Mouse (Mus musculus): ENCODE data around the gene Zfyve26.

The Zfyve26 gene

DNA sequence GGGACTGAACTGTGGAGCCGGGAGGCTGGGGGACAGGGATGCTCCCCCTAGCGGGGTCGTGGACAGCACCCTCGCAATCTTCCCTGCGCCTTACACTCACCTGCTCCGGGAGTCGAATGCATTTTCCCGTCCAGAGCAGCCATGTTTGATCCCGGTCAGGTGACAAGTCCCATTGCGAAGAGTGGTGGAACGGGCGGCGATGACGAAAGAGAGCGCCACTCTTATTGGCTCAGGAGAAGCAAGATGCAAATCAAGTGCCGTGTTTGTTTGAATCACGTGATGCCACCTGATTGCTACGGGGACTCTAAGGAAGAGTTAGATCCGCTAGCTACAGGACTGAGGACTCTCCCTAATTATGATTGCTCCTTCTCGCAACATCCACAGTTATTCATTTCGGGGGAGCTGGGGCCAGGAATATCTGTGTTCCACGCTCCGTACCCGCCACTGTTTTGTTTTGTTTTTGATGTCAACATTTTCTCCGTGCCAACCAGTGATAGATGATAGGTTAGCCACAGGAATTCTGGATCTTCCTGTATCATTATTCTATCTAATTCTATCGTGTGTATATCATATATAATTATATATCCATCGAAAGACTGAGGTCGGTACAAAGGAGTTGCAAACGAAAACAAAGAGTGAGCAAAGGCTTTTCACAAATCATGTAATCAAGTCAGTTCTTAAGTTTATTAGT is at the start of gene Zfyve26:
Gene Zfyve26 (minus strand): TSS at position 179 of the 691 bp plus-strand sequence.
- WGBS = under 1% methylated on average over 29 of the region's 29 CpGs

DNA sequence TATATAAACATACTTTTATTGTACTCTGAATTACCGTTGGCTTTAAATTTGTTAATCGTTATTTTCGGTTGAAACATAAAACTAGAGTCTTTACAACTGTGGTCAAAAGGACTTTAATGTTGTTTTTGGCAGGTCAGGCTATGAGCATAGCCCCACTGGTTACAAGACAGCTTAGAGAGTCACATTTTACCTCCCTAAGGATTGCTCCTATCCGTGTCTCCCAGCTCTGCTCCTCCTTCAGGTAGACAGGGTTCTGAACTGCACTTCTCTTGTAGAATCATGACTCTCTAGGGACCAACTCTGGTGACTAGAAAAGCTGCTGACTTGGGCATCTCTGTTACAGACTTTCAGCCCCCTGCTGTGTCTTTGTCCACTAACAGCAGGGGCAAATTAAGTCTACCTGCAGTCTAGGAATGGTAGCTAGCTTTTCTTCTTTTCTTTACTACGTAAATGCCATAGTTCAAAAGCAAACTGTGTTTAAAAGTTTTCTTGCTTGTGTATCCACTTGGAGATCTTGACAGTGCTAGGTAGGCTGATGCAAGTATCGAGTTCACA is 45.3 kb upstream of the Zfyve26 start:
- 77% methylated on average over 6 of the region's 6 CpGs for WGBS

DNA sequence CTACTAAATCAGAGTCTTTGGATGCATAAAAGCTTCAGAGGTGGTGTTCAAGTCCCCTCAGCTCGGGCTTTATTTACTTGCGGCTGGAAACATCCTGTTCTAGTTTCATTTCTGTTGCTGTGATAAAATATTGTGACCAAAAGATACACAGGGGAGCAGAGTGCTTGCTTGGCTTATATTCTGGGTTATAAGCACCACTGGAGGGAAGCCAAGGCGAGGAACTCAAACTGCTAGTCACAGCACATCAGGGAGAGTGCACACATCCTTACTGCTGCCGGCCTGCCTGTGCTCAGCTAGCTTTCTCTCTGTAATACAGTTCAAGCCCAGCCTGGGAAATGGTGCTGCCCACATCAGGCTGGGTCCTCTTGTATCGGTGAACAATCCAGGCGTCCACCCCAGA is 44.4 kb upstream of the Zfyve26 start:
- WGBS = 85% methylated on average over 6 of the region's 6 CpGs

DNA sequence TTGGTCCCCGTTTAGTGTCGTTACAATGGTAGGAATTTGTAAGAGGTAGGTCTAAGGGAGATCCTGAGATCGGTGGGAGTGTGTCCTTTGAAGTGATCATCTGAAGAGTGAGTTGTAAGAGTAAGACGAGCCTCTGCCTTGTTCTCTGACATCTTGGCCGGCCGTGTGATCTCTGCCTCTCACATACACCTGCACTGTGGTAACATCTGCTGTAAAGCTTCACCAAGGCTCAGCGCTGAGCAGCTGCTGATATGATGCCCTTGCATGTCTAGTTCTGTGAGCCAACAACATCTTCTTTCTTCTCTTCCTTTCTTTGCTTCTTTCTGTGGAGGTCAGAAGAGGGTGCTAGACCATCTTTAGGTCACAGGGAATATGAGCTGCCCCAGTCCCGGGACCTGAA is 42.7 kb upstream of the Zfyve26 start:
- WGBS = 90% methylated on average over 8 of the region's 8 CpGs

DNA sequence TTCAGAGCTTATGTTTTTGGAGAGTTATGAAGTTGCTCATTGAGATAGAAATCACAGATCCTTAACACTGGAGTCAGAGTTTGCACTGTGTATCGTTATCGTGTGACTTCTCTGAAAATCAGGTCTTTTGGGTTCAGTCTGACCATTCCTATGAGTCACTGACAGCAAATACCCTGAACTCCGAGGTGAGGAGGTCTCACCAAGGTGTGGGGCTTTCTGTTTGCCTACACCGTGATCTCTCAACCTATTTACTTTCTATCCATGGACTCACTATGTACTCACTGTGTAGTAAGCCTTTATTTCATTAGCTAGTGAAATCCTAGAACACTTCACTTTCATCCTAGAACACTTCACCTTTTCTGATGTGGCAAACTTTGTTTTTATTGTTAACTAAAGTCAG is 35.6 kb upstream of the Zfyve26 start:
- 94% methylated on average over 4 of the region's 4 CpGs for WGBS

DNA sequence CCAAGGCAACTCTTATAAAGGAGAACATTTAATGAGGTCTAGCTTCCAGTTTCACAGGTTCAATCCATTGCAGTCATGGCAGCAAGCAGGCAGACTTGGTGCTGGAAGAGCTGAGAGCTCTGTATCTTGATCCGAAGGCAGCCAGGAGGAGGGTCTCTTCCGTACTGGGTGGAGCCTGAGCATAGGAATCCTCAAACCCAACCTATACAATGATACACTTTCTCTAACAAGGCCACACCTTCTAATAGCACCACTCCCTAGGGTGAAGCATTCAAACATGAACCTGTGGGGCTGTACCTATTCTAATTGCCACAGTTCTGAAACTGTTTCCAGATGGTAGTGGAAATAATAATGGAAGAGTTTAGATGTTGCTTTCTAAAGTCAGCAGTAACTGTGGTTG is 34.5 kb upstream of the Zfyve26 start:
- WGBS = 88% methylated on average over 2 of the region's 2 CpGs

DNA sequence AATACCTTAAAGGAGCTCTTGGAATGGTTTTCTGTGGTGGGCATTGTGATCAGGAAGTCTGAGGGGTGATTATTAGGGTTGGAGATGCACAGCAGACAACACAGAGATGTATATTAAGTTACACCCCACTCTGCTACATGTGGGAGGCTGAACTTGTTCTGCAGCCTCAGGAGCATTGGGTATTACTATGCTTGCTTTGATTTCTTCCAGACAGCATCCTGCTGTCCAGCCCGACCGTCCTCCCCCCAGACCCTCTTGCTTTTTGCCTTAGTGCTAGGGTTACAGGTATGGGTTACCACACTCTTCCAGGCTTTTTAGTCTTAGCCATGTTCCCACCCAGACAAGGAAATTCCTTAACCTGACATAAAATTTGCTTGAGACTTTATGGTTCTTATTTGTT is 31.8 kb upstream of the Zfyve26 start:
- 90% methylated on average over 2 of the region's 2 CpGs for WGBS

DNA sequence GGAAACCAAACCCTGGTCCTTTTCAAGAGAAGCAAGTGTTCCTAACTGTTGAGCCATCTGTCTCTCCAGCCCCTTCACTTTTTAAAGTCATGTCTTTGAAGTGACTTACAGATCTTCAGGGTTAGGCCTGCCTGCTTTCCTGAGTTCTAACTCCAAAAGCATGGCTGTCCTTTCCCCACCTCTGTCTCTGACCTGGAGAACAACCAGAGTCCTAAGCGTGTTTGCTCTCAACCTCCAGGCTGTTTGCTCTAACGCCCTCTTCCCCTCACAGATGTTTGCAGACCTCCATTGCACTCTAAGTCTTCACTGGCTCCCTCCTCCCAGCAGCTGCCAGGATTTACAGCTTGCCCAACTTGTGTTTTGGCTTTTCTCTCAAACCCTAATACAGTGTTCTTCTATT is 30.6 kb upstream of the Zfyve26 start:
- WGBS = 90% methylated on average over 2 of the region's 2 CpGs

DNA sequence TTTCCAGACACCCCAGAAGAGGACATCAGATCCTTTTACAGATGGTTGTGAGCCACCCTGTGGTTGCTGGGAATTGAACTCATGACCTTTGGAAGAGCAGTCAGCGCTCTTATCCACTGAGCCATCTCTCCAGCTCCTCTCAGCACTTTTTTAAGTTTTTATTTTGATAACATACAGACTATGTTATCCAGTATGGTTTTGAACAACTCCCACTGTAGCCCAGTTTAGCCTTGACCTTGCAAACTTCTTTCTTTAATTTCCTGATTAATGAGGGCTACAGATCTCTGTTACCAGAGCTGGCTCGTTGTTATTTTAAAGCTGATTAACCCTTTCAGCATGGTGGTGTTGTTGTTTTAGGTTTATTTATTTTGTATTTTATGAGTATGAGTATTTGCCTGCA is 30.1 kb upstream of the Zfyve26 start:
- WGBS = 67% methylated on average over 2 of the region's 2 CpGs

DNA sequence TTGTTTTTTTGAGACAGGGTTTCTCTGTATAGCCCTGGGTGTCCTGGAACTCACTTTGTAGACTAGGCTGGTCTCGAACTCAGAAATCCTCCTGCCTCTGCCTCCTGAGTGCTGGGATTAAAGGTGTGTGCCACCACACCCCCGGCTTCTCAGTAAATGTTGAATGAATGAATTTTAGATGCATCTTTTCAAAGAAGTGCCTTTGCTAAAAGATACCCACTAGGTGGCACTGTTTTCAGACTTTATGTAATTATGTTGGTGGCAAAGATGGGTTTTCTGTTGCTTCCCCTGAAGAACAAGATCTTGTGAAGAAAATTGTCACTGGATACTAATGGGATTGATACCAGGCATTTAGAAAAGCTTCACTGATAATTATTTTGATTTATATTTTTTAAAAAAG is 26.4 kb upstream of the Zfyve26 start:
- WGBS = 64% methylated on average over 2 of the region's 2 CpGs

DNA sequence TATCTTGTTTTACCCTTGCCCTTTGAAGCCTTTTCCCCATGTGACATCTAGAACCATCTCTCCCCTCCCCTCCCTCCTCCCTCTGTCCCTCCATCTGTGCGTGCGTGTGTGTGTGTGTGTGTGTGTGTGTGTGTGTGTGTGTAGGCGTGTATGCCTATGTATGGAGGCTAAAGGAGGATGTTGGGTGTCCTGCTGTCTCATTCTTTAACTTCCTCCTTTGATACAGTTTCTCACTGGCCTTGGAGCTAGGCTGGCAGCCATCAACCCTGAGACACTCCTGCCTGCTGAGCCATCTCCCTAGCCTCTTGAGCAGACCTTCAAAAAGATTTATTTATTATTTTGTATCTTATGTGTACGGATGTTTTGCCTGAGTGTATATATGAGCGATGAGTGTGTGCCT is 24.8 kb upstream of the Zfyve26 start:
- whole genome bisulfite sequencing = 82% methylated on average over 5 of the region's 5 CpGs

DNA sequence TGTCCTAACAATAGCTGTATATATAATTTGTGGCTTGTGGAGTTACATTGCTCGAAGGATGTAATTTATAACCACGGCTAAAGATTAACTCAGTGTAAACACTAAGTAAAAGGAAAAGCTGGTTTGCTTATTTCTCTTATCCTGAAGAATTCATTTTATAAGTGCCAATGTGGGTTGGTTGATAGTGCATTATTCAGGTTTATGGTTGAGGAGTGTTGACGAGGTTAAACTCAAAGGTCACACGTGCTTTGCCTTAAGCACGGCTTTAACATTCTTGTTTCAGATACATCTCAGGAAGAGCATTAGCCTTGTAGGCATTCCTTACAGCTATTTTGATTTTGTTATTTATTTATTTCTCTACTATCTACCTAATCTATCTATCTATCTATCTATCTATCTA is 21.2 kb upstream of the Zfyve26 start:
- WGBS = 89% methylated on average over 5 of the region's 5 CpGs

DNA sequence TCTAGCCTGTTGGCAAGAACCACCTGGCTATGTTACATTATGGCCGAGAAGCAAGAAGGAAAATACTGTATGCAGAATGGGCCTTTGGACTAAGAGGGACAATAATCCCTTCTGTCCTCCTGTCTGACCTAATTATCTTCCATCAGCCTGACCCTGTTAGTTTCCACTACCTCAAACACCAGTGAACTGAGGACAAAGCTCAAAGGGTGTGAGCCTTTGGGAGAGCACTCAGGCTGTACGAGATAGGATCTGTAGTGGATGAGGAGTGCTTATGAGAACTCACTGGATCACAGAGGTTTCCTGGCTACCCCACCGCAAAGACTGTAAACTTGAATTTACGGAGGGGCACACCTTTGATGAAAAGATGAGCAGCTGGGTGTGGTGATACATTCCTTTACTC is 17.6 kb upstream of the Zfyve26 start:
- WGBS = 88% methylated on average over 4 of the region's 4 CpGs

DNA sequence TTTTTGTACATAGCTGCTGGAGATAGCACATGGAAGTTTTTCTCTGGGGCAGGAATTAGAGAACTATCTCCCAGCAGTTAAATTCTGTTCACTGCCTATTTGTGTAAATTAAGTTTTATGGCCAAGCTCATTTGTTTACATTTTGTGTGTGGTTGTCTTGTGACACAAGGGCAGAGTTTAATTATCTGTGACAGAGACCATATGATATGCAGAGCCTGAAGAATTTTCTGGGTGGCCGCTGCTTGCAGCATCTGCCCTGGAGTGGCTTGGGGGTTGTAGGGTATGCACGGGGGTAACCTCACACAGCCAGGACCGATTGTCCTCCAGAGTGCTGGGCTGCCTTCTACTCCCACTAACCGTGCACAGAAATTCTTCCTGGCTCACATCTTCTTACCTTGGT is 9.9 kb upstream of the Zfyve26 start:
- WGBS = 86% methylated on average over 4 of the region's 4 CpGs

DNA sequence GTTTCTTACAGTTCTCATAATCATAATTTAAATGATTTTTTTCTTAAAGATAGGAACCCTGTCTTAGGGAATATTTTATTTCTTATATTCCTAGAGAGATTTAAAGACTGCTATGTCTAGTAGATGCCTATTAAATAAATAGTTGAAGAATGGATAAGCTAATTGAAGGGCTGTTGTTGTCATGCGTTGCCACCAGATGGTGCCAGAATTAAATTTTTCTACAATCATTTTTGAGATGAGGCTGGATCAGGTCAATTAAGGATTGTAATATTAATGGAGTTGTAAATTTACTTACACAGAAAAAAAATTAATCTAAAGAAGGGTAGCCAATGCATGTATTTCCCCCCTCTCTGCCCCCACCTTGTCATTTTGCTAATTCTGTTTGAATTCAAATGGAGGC is 9.0 kb upstream of the Zfyve26 start:
- 35% methylated on average over 1 of the region's 1 CpGs for WGBS

DNA sequence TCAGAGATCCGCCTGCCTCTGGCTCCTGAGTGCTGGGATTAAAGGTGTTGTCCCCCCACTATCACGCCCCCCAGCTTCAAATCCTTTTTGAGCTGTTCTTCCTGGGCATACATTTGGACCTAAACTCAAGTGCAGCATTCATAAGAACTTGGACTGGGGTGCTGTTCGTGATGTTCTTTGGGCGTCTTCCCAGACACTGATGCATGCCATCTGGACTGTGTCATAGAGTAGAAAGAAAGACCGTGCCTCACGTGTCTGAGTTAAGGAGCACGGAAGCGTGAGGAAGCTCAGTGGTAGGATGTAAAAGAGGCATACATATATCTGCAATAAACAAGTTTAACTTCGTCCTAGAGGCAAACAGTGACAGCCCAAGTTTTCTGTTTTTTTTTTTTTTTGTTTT is 5.7 kb upstream of the Zfyve26 start:
- 47% methylated on average over 9 of the region's 9 CpGs for WGBS

DNA sequence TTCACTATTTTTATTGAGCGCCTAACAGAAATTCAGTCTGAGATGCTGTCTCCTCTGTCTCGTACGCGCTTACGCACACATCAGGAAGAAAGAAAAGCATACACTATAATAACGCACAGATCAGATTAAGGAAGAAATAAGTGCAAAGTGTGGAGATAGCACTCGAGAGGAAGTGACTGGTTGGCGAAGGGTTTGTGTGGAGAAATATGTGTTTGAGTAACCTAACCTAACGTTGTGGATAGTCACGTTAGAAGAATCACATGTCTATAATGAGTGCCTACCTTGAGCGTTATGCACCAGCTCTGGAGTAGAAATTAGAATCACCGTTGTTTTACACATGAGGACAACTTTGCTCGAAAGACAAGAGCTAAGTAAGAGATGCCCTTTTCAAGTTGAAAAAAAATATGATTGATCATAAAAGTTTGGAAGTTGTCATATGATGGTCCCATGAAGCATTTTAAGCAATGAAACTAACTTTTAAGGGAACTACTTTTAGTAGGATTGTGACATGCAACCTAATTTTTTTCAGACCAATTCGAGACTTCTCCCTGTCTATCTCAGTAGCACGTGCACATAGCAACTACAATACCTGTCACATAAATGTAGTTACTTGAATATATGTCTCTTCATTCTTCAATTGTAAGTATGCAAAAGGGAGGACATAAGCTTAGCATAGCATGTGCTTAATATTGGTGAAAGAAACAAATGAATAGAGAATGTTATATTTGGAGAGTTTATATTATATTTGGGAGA is 2.0 kb upstream of the Zfyve26 start:
- 9% methylated on average over 15 of the region's 15 CpGs for WGBS

DNA sequence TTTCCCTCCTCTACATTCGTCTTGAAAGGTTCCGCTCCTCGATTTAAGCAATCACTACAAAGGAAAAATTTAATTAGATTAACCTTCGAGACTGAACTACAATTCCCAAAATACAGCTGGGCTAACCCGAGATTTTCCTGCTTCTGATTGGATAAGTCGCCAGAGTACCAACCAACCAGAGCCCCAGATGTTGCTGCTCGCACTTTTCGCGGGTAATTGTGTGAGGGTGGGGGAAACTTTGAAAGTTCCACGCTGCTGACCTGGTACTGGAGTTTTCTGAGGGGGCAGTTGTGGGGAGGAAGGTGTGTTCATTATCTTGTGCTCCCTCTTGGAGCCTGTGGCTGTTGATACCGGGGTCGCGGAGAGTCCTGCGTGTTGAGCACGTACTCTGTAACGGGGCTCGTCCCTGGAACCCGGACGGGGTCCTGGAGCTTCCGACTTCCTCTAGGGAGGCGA is 1.0 kb upstream of the Zfyve26 start, which contains the start of gene Rad51b:
Gene Rad51b (plus strand): TSS at position 162 of the 456 bp plus-strand sequence.
- WGBS = under 1% methylated on average over 21 of the region's 21 CpGs

DNA sequence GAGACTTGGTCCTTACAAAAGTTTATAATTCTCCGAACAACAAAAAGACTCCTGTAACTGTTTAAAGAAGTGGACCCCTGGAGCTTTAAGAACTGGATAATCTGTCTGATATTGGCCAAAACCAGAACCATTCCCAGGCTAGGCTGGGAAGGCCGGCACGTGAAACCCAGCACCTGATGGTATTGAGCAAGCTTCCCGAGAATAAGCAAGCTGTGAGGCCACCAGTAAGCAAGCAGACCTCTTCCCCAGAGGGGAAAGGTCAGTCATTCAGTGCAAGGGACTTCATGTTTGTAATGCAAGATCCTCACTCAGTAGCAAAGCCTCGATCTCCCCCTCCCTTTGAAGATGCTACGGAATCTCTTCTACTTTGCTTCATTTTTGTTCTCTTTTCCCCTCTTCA is 3.2 kb downstream of the Zfyve26 start:
- 85% methylated on average over 6 of the region's 6 CpGs for WGBS

DNA sequence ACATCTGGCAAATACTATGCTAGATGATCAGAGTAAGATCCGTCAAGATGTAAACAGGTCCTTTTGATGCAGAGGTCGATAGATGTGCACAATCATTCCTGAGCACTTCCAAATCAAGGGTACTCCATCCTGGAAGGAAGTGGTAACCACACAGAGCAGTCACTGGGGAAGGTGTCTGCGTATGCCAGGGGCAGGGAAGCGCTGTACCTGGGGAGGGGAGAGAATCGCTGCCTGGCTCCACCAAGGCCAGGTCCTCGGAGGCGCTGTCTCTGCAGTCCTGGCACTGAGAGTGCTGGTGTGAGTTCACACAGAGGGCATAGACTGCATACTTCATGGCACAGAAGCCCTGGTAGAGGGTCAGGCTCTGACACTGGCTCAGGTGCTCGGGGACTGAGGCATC is 13.5 kb downstream of the Zfyve26 start:
- 91% methylated on average over 8 of the region's 8 CpGs for WGBS

DNA sequence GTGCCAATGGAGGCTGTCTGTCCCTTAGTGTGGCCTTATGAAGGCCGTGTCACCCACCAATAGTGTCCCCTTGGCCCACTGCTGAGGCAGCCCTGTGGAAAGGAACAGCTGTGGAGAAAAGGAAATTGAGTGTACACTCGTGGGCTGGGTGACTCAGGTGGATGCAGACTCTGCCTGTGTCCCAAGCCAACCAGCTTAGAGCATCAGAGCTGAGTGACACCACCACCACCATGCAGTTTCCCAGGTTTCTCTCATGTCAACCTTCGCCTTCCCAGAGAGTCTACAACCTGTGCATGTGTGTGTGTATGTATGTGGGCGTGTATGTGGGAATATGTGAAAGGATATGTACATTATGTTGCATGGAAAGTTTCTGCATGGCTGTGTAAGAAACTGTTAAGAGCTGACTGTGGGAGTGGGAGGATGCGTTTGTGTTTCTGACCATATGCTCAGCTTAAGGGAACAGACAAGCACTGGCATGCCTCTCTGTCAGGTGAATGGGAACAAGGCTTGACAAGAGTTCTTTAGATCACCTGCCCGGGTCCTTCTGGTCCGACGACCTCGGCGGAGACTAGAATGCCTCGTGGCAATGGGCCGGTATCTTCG is 16.5 kb downstream of the Zfyve26 start:
- 82% methylated on average over 13 of the region's 13 CpGs for WGBS

DNA sequence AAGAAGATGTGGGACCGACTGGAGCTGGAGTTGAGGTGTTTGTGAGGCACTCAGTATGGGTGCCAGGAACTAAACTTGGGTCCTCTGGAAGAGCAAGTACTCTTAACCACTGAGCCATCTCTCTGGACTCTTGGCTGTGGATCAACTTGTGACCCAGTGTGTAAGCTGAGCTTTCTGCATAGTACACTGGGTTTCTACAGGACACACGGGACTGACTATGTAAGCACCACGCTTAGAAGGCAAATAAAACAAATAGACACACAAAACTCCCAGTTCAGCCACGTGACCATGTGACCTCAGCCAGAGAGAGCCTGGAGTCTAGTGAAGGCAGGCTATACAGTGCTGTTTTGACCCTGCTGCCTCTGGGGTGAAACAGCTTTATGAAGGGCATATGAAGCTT is 23.5 kb downstream of the Zfyve26 start:
- 90% methylated on average over 4 of the region's 4 CpGs for WGBS

DNA sequence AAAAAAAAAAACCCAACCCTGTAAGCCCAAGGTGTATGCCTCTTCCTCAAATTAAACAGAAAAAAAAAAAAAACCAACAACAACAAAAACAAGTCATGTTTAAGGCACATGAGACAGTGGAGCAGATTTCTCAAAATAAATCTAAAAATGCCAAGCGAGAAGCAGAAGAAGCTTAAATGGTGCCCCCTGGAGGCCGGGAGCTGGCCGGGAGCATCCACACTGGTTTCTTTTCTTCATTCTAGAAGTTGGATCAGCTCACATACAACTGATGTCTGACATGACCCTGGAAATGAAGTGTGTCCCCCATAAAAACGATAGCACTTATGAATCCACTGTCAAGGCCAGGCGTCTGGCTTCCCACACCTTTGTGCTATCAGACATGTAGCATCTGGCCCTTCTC is 35.1 kb downstream of the Zfyve26 start:
- WGBS = 51% methylated on average over 5 of the region's 5 CpGs
